Mouse (Mus musculus) heart, embryonic 16.5 days (tissue): ENCODE results near the gene Slc22a8. TPM values are rescaled to one million over a fixed set of nuclear protein-coding genes. Genes with fewer than 3 reads are reported as not detected.

Experiments
- ATAC-seq: fragments of 200-750 bp; cut with Nextera tagmentation; replicated peaks from 2 replicates; pipeline ENCODE4 v1.8.0; 2017; ENCODE audit warnings: moderate number of reproducible peaks; ENCODE audit not compliant: insufficient read depth, low FRiP score; ENCODE audit errors: extremely low read depth
- H3K27ac ChIP-seq: fragments of 300-500 bp; sonication (generic); 2 replicates; pipeline ENCODE4 v1.5.1; 2014; ENCODE audit warnings: mild to moderate bottlenecking, low read length, control low read depth, moderate library complexity
- H3K27me3 ChIP-seq: fragments of 300-500 bp; sonication (generic); 2 replicates; pipeline ENCODE4 v1.6.1; 2014; ENCODE audit warnings: low read length, mixed read lengths; ENCODE audit not compliant: control insufficient read depth, insufficient read depth
- H3K36me3 ChIP-seq: fragments of 300-500 bp; sonication (generic); 2 replicates; pipeline ENCODE4 v1.6.1; 2014; ENCODE audit not compliant: control insufficient read depth, insufficient read depth
- H3K4me1 ChIP-seq: fragments of 300-500 bp; sonication (generic); 2 replicates; pipeline ENCODE4 v1.6.1; 2014; ENCODE audit warnings: low read length, mixed read lengths; ENCODE audit not compliant: control insufficient read depth, insufficient read depth
- H3K4me2 ChIP-seq: fragments of 300-500 bp; sonication (generic); 2 replicates; pipeline ENCODE4 v1.6.1; 2014; ENCODE audit warnings: low read depth, mild to moderate bottlenecking, control low read depth, low read length
- H3K4me3 ChIP-seq: fragments of 300-500 bp; sonication (generic); 2 replicates; pipeline ENCODE4 v1.5.1; 2014; ENCODE audit warnings: mild to moderate bottlenecking, control low read depth, low read length
- H3K9ac ChIP-seq: fragments of 300-500 bp; sonication (generic); 2 replicates; pipeline ENCODE4 v1.6.1; 2014; ENCODE audit warnings: low read length, control low read depth
- H3K9me3 ChIP-seq: fragments of 300-500 bp; sonication (generic); replicated peaks from 2 replicates; pipeline ENCODE4 v1.6.1; 2016; ENCODE audit warnings: low read length; ENCODE audit not compliant: control insufficient read depth
- WGBS: fragments of 180-500 bp; shearing (Covaris S2); extraction: QIAGEN DNeasy Blood & Tissue Kit; methylation state at CpG from one replicate; pipeline ENCODE4 v1.1.7; 2014; 5-methylcytosine and 5-hydroxymethylcytosine counted together
- polyA plus RNA-seq: library from polyadenylated mRNA; unstranded; fragments of >200 nt; fragmentation: Nextera tagmentation; extraction: Ambion mirVana; gene quantifications from 2 replicates; pipeline ENCODE4 v1.2.1, GENCODE M21; 2015

Gene Slc22a8
- polyA plus RNA-seq, 1 experiment from 2014 or later: 0.04 TPM

GRCm38 (mm10) chr19:8632029-8632428 lies 41.0 kb downstream of the Slc22a8 start:
- no peak for ATAC-seq
- H3K27me3 ChIP-seq: no peaks in the 10 kb centered on the region
- no peak overlapping the region for H3K27ac ChIP-seq
- WGBS: 44% methylated on average over 1 of the region's 1 CpGs
- H3K4me1 ChIP-seq: no peaks in the 10 kb centered on the region
- no peaks in the 10 kb centered on the region for H3K36me3 ChIP-seq
- H3K4me2 ChIP-seq: no peak overlapping the region
- H3K9ac ChIP-seq: no peak overlapping the region
- no peaks in the 10 kb centered on the region for H3K9me3 ChIP-seq
- H3K4me3 ChIP-seq: no peak overlapping the region

DNA sequence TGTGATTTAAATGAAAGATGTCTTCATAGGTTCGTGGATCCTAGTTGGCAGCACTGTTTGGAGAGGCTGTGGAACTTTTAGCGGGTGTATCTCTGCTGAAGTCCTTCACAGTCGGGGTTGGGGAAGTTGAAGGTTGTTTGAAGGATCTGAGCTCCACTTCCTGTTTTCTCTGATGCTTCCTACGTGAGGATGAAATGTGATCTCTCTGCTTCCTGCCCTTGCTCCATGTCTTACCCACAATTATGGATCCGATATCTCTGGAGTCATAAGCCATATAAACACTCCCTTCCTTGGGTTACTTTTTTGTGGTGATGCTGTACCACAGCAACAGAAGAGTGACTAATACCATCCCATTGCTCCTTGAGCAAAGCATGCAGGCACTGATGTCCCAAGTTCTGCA lies 51.0 kb downstream of the Slc22a8 start:
- Histone ChIP-seq H3K27ac (no peak overlapping the region), H3K4me2 (no peak overlapping the region), H3K4me3 (no peak overlapping the region), H3K4me1 (peaks cover 3% of the 10 kb centered on the region), H3K36me3 (no peaks in the 10 kb centered on the region), H3K9me3 (no peaks in the 10 kb centered on the region), H3K27me3 (no peaks in the 10 kb centered on the region), H3K9ac (no peak overlapping the region)
- WGBS: 38% methylated on average over 5 of the region's 5 CpGs
- no peak for ATAC-seq

DNA sequence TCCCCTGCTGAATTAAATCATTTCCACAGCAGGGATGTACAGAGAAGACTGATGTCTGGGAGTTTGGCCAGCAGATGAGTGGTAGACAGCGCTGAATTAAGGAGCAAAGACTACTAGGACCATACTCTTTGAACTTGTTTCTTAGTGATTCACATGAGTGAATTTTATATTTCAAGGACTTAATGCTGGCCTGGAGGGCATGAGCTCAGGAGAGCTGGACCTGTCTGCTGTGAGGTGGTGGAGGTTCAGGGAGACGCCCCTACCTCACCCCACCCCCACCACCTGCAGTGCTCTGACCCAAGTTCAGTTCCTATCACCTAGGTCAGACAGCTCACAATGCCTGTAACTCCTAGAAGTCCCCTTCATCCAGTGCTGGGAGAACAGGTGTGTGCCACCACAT lies 55.3 kb downstream of the Slc22a8 start:
- ATAC-seq: no peak
- no peak overlapping the region for H3K4me3 ChIP-seq
- no peaks in the 10 kb centered on the region for H3K36me3 ChIP-seq
- H3K27me3 ChIP-seq: no peaks in the 10 kb centered on the region
- H3K9me3 ChIP-seq: no peaks in the 10 kb centered on the region
- H3K4me2 ChIP-seq: no peak overlapping the region
- 63% methylated on average over 2 of the region's 2 CpGs for WGBS
- no peak overlapping the region for H3K27ac ChIP-seq
- peaks cover 3% of the 10 kb centered on the region for H3K4me1 ChIP-seq
- H3K9ac ChIP-seq: no peak overlapping the region

DNA sequence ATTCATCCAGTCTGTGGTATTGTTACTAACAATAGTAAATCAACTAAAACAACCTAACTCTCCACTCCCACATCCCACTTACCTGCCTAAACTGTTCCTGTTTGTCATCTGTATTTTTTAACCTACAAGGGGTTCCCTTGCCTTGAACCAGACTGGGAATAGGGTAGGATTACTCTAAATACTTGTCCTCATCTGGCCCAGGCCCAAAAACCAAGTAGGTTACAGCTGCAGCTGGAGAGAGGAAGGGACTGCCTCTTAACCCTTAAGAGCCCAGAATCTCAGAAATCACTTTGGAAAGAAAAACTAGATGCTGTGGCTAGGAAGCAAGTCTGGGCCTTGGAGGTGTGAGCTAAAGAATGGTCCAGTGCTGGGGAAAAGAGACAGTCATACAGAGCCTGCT lies 64.8 kb downstream of the Slc22a8 start:
- Histone ChIP-seq H3K9me3 (no peaks in the 10 kb centered on the region), H3K27me3 (no peaks in the 10 kb centered on the region), H3K4me1 (peaks cover 4% of the 10 kb centered on the region; the same call in 1 of the 2 replicates), H3K4me2 (no peak overlapping the region), H3K27ac (no peak overlapping the region), H3K36me3 (no peaks in the 10 kb centered on the region), H3K9ac (no peak overlapping the region), H3K4me3 (no peak overlapping the region)
- ATAC-seq: no peak

- no peaks in the 10 kb centered on the region for H3K36me3 ChIP-seq
- H3K9me3 ChIP-seq: no peaks in the 10 kb centered on the region
- H3K4me2 ChIP-seq: no peak overlapping the region
- H3K4me1 ChIP-seq: peaks cover 4% of the 10 kb centered on the region; the same call in 1 of the 2 replicates
- no peak for ATAC-seq
- H3K27me3 ChIP-seq: no peaks in the 10 kb centered on the region
- 62% methylated on average over 4 of the region's 4 CpGs for WGBS
- H3K27ac ChIP-seq: no peak overlapping the region
- no peak overlapping the region for H3K4me3 ChIP-seq
- H3K9ac ChIP-seq: no peak overlapping the region
These were observed 65.3 kb downstream of the Slc22a8 start for GRCm38 (mm10) chr19:8656341-8656740.

Other genes with a start within 250 kb of the Slc22a8 start
- gene Slc22a30, start 186.1 kb upstream of the Slc22a8 start, polyA plus RNA-seq: not detected in 2 replicates
- gene Slc22a6, start 26.8 kb downstream of the Slc22a8 start, polyA plus RNA-seq: not detected in 2 replicates
- gene Chrm1, start 72.5 kb downstream of the Slc22a8 start, polyA plus RNA-seq: 0.09 TPM in 2 replicates
- gene Slc3a2, start 132.1 kb downstream of the Slc22a8 start, polyA plus RNA-seq: 66.4 and 68.8 TPM in 2 replicates
- gene Wdr74, start 144.6 kb downstream of the Slc22a8 start, polyA plus RNA-seq: 53.5 and 54.9 TPM in 2 replicates
- 0.63 and 0.74 TPM in 2 replicates for gene 1700092M07Rik, start 149.5 kb downstream of the Slc22a8 start, polyA plus RNA-seq
- 91.5 and 91.7 TPM in 2 replicates for gene Stx5a, start 150.2 kb downstream of the Slc22a8 start, polyA plus RNA-seq
- 134 and 145 TPM in 2 replicates for gene Nxf1, start 165.8 kb downstream of the Slc22a8 start, polyA plus RNA-seq
- gene Tmem223, start 179.7 kb downstream of the Slc22a8 start, polyA plus RNA-seq: 138 and 158 TPM in 2 replicates
- 57.1 and 60.9 TPM in 2 replicates for gene Tmem179b, start 183.2 kb downstream of the Slc22a8 start, polyA plus RNA-seq
- gene Taf6l, start 195.2 kb downstream of the Slc22a8 start, polyA plus RNA-seq: 17.4 and 19.3 TPM in 2 replicates
- 126 and 128 TPM in 2 replicates for gene Polr2g, start 207.3 kb downstream of the Slc22a8 start, polyA plus RNA-seq
- gene Zbtb3, start 211.3 kb downstream of the Slc22a8 start, polyA plus RNA-seq: 3.5 and 4.3 TPM in 2 replicates
- 35.5 and 37.7 TPM in 2 replicates for gene Ttc9c, start 228.1 kb downstream of the Slc22a8 start, polyA plus RNA-seq
- 3.2 and 3.3 TPM in 2 replicates for gene Hnrnpul2, start 228.8 kb downstream of the Slc22a8 start, polyA plus RNA-seq
- gene AC129217.1, start 238.5 kb downstream of the Slc22a8 start, polyA plus RNA-seq: not detected in 2 replicates
- 43.9 and 44.3 TPM in 2 replicates for gene Bscl2, start 246.2 kb downstream of the Slc22a8 start, polyA plus RNA-seq
- gene Gng3, start 247.9 kb downstream of the Slc22a8 start, polyA plus RNA-seq: 1.2 and 1.4 TPM in 2 replicates